Mouse (Mus musculus): ENCODE measurements around the gene Gm47791.

- TF ChIP-seq CTCF (IDR thresholded peaks at IDR 0.05; ENCODE audit: borderline replicate concordance, insufficient read depth, low read length) (no peak), POLR2A (IDR thresholded peaks at IDR 0.05; ENCODE audit: low read depth, low read length) (no peak)
These were observed 24.2 kb upstream of the Gm47791 start for GRCm38 (mm10) chr1:82795211-82795610.
